8 mouse cellular contexts compared by ENCODE assay signal in the genomic region with DNA sequence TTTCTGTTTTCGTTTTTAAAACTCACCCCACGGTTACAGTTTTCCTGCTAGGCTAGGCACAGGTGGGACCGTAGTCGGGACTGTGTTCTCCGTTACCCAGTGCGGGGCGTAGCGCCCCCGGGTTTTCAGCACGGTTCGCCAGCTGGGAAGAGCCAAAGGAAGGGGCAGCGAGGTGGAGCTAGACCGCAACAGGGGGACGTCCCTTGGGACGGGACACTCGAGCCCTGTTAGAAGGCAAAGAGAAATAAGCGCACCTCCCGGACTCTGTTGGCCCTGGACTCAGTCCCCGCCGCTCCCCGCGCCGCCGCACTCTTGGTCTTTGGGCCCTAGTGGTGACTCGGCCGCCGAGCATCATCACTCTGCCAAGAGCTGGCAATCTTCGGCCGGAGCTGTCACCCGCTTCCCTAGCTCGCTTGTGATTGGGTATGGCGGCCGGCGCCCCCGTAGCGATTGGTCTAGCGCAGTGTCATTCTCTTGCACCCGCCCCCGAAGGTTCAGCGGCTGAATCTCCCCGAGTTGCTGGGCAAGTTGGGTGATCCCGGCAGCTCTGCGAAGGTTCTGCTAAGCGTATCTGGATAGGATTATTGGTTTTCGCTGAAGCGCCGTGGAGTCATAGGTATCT. TPM values are rescaled to one million over a fixed set of nuclear protein-coding genes. Genes with fewer than 3 reads are reported as not detected.
DNase-seq lines count a peak whose midpoint lies in the region; ATAC-seq lines count a peak whose summit lies in the region.

A gene (minus strand): TSS at position 361 of the 622 bp plus-strand sequence.

- no peaks in the 10 kb centered on the region for H3K9me3 ChIP-seq in intestine, embryonic 14.5 days (ENCODE audit: control insufficient read depth, low read length)

- peak within 1 kb of the TSS; percentile 62 for H3K4me3 ChIP-seq in intestine, embryonic 14.5 days (ENCODE audit: low read depth, low read length)

- DNase-seq in adrenal gland, adult (ENCODE audit: inconsistent age in 2 of 2, low spot score in 1 of 2): peak; percentile 97 to 99
- peak; percentile 96 for DNase-seq in embryo, embryonic 10.5 days (ENCODE audit: low spot score)
- peak; percentile 94 for DNase-seq in gastrocnemius, postnatal 25 days
- peak; percentile 100 for DNase-seq in intestine, embryonic 14.5 days (ENCODE audit: low spot score)
- DNase-seq in left cerebral cortex, postnatal 14 days (ENCODE audit: low spot score in 2 of 2): peak; percentile 93 to 94
- DNase-seq in mesoderm, embryonic 11.5 days (ENCODE audit: low read depth, low spot score): peak; percentile 93
- peak; percentile 89 to 90 for DNase-seq in right cerebral cortex, postnatal 36 days (ENCODE audit: low spot score in 2 of 2)
- peak; percentile 95 for DNase-seq in yolk sac, embryonic 10.5 days (ENCODE audit: low spot score)

- peak; percentile 97 for ATAC-seq in intestine, embryonic 14.5 days (replicated peaks; ENCODE audit: low FRiP score, low TSS enrichment, low read depth)

- H3K4me1 ChIP-seq in intestine, embryonic 14.5 days (replicated peaks; ENCODE audit: control insufficient read depth, insufficient read depth, low read length): peaks cover 15% of the 10 kb centered on the region

- H3K27me3 ChIP-seq in intestine, embryonic 14.5 days (replicated peaks; ENCODE audit: control insufficient read depth, insufficient read depth, low read length): 0 out of 2 replicates have a peak, but pooled peaks cover 2% of the 10 kb centered on the region

- H3K27ac ChIP-seq in intestine, embryonic 14.5 days (ENCODE audit: low read depth): no peak within 1 kb of the TSS

- peak within 1 kb of the TSS; percentile 48 for H3K9ac ChIP-seq in intestine, embryonic 14.5 days (ENCODE audit: low read length)

- H3K36me3 ChIP-seq in intestine, embryonic 14.5 days (ENCODE audit: control insufficient read depth, insufficient read depth, low read length): no peaks in the 10 kb centered on the region

- WGBS in intestine, embryonic 14.5 days: under 1% methylated on average over 47 of the region's 47 CpGs

- intact Hi-C loops in left cerebral cortex, postnatal 14 days (cut with DNase I): no loop called here

- peak within 1 kb of the TSS; percentile 97 for H3K4me2 ChIP-seq in intestine, embryonic 14.5 days (ENCODE audit: low read length)

RNA-seq across cellular contexts. Expression of the gene that starts here (rescaled TPM):
- total RNA-seq in gastrocnemius, postnatal 25 days (2021): 10 to 100 TPM in 1 of 2 experiments, 1 to 10 TPM in 1; 9.5 to 11.7 TPM
- 2.9 and 3.4 TPM in 2 replicates for polyA plus RNA-seq in intestine, embryonic 14.5 days (2014; fragmentation: Nextera tagmentation; extraction: Ambion mirVana)
- total RNA-seq in left cerebral cortex, postnatal 14 days (2021): 1 to 10 TPM; 5.7 to 7.3 TPM
